Mouse (Mus musculus) thymus, postnatal 0 days (tissue): ENCODE results near the gene Wdr90. TPM values are rescaled to one million over a fixed set of nuclear protein-coding genes. Genes with fewer than 3 reads are reported as not detected.
"Not testable (repeated sequence)": the region's sequence is repeated elsewhere in the genome, so short reads cannot be mapped to it uniquely, and the experiment has no call there.

Experiments used
- DNase-seq: peaks from one replicate; pipeline ENCODE4 v3.0.0-alpha.2; 2015; ENCODE audit warnings: low spot score
- microRNA-seq: library from miRNA; unstranded; fragments of <30 nt; microRNA quantifications from one replicate; pipeline ENCODE4, GENCODE M21; 2016; ENCODE audit warnings: borderline number of aligned reads
- polyA plus RNA-seq: library from polyadenylated mRNA; unstranded; fragments of >200 nt; fragmentation: Nextera tagmentation; extraction: Ambion mirVana; gene quantifications from 2 replicates; pipeline ENCODE4 v1.2.1, GENCODE M21; 2015

Wdr90 gene
- polyA plus RNA-seq, 1 experiment from 2014 or later, result 10.1 TPM

GRCm38 (mm10) chr17:25809606-25810340 lies 51.5 kb downstream of the Wdr90 start:
- no peak for DNase-seq

- DNase-seq, result no peak
These were observed 52.3 kb downstream of the Wdr90 start, which contains the start of gene Fbxl16 for GRCm38 (mm10) chr17:25808789-25809605. Gene Fbxl16, plus strand, starts transcription at chr17:25809085.

GRCm38 (mm10) chr17:25808028-25808427 lies 53.3 kb downstream of the Wdr90 start:
- no peak for DNase-seq

GRCm38 (mm10) chr17:25807452-25807851 lies 53.8 kb downstream of the Wdr90 start:
- DNase-seq, result not testable (repeated sequence)

- DNase-seq, result no peak
These were observed 54.8 kb downstream of the Wdr90 start for GRCm38 (mm10) chr17:25806507-25806906.

DNA sequence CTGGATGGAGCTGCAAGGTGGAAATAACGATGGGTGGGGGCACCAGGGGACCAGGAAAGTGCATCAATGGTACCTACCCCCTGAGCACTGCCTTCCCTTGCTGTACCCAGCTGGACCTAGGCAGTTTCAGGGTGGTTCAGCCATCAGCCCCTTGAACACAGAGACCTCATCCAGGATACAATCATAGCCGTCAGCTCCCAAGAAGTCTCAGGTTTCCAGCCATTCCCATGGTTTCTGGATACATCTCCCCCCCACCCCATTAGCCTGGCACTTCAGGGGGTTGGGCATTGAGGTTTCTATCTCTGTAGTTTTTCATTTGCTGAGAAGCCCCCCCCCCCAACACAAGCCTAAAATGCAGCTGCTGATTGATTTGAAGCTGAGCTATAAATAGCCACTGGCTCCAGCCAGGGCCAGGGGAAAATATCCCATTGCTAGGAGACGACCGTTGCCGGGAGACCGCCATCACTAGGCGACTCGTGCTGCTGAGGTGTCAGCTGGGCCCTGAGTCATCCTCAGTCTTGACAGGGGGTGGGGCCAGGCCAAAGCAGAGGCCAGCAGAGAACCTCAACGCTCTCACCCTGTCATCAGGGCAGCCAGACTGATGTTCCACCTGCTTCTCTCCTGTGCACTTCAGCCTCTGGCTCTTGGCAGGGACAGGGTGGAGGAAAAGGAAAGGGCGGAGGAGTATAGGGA lies 58.3 kb downstream of the Wdr90 start:
- DNase-seq, result no peak

- peak; percentile 82 for DNase-seq
These were observed 60.3 kb downstream of the Wdr90 start for GRCm38 (mm10) chr17:25801029-25801428.

- peak; percentile 89 for DNase-seq
These were observed 64.3 kb downstream of the Wdr90 start, which contains the start of gene Metrn for GRCm38 (mm10) chr17:25796951-25797369. Gene Metrn, minus strand, starts transcription at chr17:25797136.

- no peak for DNase-seq
These were observed 65.0 kb downstream of the Wdr90 start for GRCm38 (mm10) chr17:25796211-25796771.

DNA sequence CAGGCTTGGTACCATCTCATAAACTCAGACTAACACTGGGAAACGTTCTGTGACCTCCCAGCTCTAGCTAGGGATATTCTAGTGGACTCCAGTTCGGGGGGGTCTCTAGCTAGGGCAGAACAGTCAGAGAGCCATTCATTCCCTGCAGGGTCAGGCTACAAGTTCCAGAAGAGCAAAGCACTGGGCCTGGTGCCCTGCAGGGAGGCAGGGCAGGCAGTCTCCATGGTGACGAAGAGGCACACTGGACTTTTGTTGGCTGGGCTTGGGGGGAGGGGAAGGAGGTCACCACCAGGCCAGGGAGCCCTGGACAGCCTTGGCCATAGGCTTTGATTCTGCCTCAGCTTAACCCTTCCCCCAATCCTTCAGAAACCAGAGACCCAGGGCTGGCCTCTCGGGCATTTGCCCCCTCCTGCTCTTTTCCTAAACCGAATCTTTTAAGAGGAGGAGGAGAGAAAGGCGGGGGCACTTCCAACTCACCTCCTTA lies 65.7 kb downstream of the Wdr90 start, which contains the start of gene AC134908.4:
AC134908.4 (minus strand) TSS at position 51 of the 484 bp plus-strand sequence.
- no peak for DNase-seq

DNA sequence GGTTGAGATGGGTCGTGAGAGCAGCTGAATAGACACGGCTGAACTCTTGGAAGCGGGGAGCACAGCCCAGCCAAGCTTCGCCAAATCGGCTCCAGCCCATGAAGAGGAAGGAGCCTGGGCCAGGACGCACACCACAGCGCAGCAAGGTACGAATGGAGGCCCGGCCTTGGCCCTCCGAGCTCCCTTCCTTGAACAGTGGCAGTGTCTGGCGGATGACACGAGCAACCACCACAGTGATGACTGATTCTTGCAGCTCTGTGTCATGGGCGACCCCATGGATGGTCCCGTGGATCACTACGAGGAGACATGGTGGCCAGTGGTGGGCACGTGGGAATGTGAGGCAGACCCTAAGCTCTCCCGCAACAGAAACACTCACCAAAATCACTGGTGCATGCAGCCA lies 66.3 kb downstream of the Wdr90 start:
- no peak for DNase-seq

Small RNAs within 50 kb of the gene (microRNA-seq; reads per million reads assigned to microRNA genes)
- gene Mir3082, result not detected

Other genes starting within 250 kb of the Wdr90 start
- 4.6 and 5.5 TPM in 2 replicates for gene Gng13, start 144.3 kb downstream of the Wdr90 start, polyA plus RNA-seq
- 21.1 and 23.5 TPM in 2 replicates for gene Chtf18, start 134.1 kb downstream of the Wdr90 start, polyA plus RNA-seq
- 16.9 and 18.7 TPM in 2 replicates for gene Rpusd1, start 133.8 kb downstream of the Wdr90 start, polyA plus RNA-seq
- 0.14 and 0.36 TPM in 2 replicates for gene Mslnl, start 125.5 kb downstream of the Wdr90 start, polyA plus RNA-seq
- 12.0 and 13.7 TPM in 2 replicates for gene Msln, start 107.1 kb downstream of the Wdr90 start, polyA plus RNA-seq
- 29.0 and 30.9 TPM in 2 replicates for gene Narfl, start 87.7 kb downstream of the Wdr90 start, polyA plus RNA-seq
- gene Haghl, start 75.8 kb downstream of the Wdr90 start, polyA plus RNA-seq, result 55.2 and 60.5 TPM in 2 replicates
- 0.27 and 0.47 TPM in 2 replicates for gene Ccdc78, start 74.9 kb downstream of the Wdr90 start, polyA plus RNA-seq
- gene Fam173a, start 68.6 kb downstream of the Wdr90 start, polyA plus RNA-seq, result 126 and 131 TPM in 2 replicates
- not detected in 2 replicates for gene AC134908.4, start 65.8 kb downstream of the Wdr90 start, polyA plus RNA-seq
- 68.5 and 71.6 TPM in 2 replicates for gene Metrn, start 64.4 kb downstream of the Wdr90 start, polyA plus RNA-seq
- 0.12 TPM in 1 of 2 replicates, not detected in the other for gene Fbxl16, start 52.4 kb downstream of the Wdr90 start, polyA plus RNA-seq
- 25.8 and 27.3 TPM in 2 replicates for gene Wdr24, start 37.9 kb downstream of the Wdr90 start, polyA plus RNA-seq
- gene Jmjd8, start 32.6 kb downstream of the Wdr90 start, polyA plus RNA-seq, result 28.8 and 32.2 TPM in 2 replicates
- gene Stub1, start 28.1 kb downstream of the Wdr90 start, polyA plus RNA-seq, result 181 and 191 TPM in 2 replicates
- 0.38 and 0.45 TPM in 2 replicates for gene Rhbdl1, start 24.2 kb downstream of the Wdr90 start, polyA plus RNA-seq
- gene Gm20683, start 19.7 kb downstream of the Wdr90 start, polyA plus RNA-seq, result 1.2 and 1.5 TPM in 2 replicates
- gene Rhot2, start 16.6 kb downstream of the Wdr90 start, polyA plus RNA-seq, result 19.7 and 22.6 TPM in 2 replicates
- gene Mcrip2, start 7.3 kb upstream of the Wdr90 start, polyA plus RNA-seq, result 24.1 and 24.5 TPM in 2 replicates
- gene Mettl26, start 13.6 kb upstream of the Wdr90 start, polyA plus RNA-seq, result 43.5 and 47.0 TPM in 2 replicates
- 0.46 and 0.51 TPM in 2 replicates for gene Wfikkn1, start 19.4 kb upstream of the Wdr90 start, polyA plus RNA-seq
- gene Rab40c, start 58.2 kb upstream of the Wdr90 start, polyA plus RNA-seq, result 14.9 and 20.0 TPM in 2 replicates
- 28.8 and 34.6 TPM in 2 replicates for gene Pigq, start 83.4 kb upstream of the Wdr90 start, polyA plus RNA-seq
- 0.36 and 0.46 TPM in 2 replicates for gene Nhlrc4, start 83.5 kb upstream of the Wdr90 start, polyA plus RNA-seq
- gene A930017K11Rik, start 91.1 kb upstream of the Wdr90 start, polyA plus RNA-seq, result not detected in 2 replicates
- 15.3 and 17.0 TPM in 2 replicates for gene Capn15, start 124.3 kb upstream of the Wdr90 start, polyA plus RNA-seq
- gene Rab11fip3, start 208.1 kb upstream of the Wdr90 start, polyA plus RNA-seq, result 3.1 and 4.7 TPM in 2 replicates
- 11.4 and 13.1 TPM in 2 replicates for gene Decr2, start 228.8 kb upstream of the Wdr90 start, polyA plus RNA-seq
- 41.9 and 46.1 TPM in 2 replicates for gene Nme4, start 234.1 kb upstream of the Wdr90 start, polyA plus RNA-seq